Mouse (Mus musculus) neural tube, embryonic 14.5 days (tissue): ENCODE data around the gene Npas2. TPM values are rescaled to one million over a fixed set of nuclear protein-coding genes. Genes with fewer than 3 reads are reported as not detected.

Source experiments
- ATAC-seq: fragments of 200-750 bp; cut with Nextera tagmentation; 2 replicates; pipeline ENCODE4 v1.8.0; 2017; ENCODE audit warnings: low read depth, mild to moderate bottlenecking, moderate TSS enrichment, moderate library complexity
- H3K27ac ChIP-seq: fragments of 300-500 bp; sonication (generic); 2 replicates; pipeline ENCODE4 v1.5.1; 2014; ENCODE audit warnings: low read depth, mild to moderate bottlenecking, control low read depth, low read length, moderate library complexity, mixed read lengths
- H3K27me3 ChIP-seq: fragments of 300-500 bp; sonication (generic); 2 replicates; pipeline ENCODE4 v1.6.1; 2014; ENCODE audit warnings: low read length; ENCODE audit not compliant: control insufficient read depth, insufficient read depth
- H3K36me3 ChIP-seq: fragments of 300-500 bp; sonication (generic); 2 replicates; pipeline ENCODE4 v1.6.1; 2014; ENCODE audit warnings: low read length, mixed read lengths; ENCODE audit not compliant: control insufficient read depth, insufficient read depth
- H3K4me1 ChIP-seq: fragments of 300-500 bp; sonication (generic); 2 replicates; pipeline ENCODE4 v1.6.1; 2014; ENCODE audit warnings: low read length; ENCODE audit not compliant: control insufficient read depth, insufficient read depth
- H3K4me2 ChIP-seq: fragments of 300-500 bp; sonication (generic); 2 replicates; pipeline ENCODE4 v1.6.1; 2014; ENCODE audit warnings: mild to moderate bottlenecking, low read depth, low read length, control low read depth
- H3K4me3 ChIP-seq: fragments of 300-500 bp; sonication (generic); 2 replicates; pipeline ENCODE4 v1.5.1; 2014; ENCODE audit warnings: low read depth, low read length, control low read depth, mixed read lengths
- H3K9ac ChIP-seq: fragments of 300-500 bp; sonication (generic); replicated peaks from 2 replicates; pipeline ENCODE4 v1.6.1; 2014; ENCODE audit warnings: low read depth, mild to moderate bottlenecking, control low read depth, low read length, mixed read lengths
- H3K9me3 ChIP-seq: fragments of 300-500 bp; sonication (generic); 2 replicates; pipeline ENCODE4 v1.6.1; 2016; ENCODE audit warnings: low read length; ENCODE audit not compliant: control insufficient read depth
- WGBS: fragments of 180-500 bp; shearing (Covaris S2); extraction: QIAGEN DNeasy Blood & Tissue Kit; methylation state at CpG from one replicate; pipeline ENCODE4 v1.1.7; 2014; 5-methylcytosine and 5-hydroxymethylcytosine counted together
- polyA plus RNA-seq: library from polyadenylated mRNA; unstranded; fragments of >200 nt; fragmentation: Nextera tagmentation; extraction: Ambion mirVana; gene quantifications from 2 replicates; pipeline ENCODE4 v1.2.1, GENCODE M21; 2014

Gene Npas2
- polyA plus RNA-seq, 1 experiment from 2014 or later: 1.8 TPM

- no peaks in the 10 kb centered on the region for H3K9me3 ChIP-seq
- H3K4me1 ChIP-seq: no peaks in the 10 kb centered on the region
- H3K9ac ChIP-seq: no peak overlapping the region
- WGBS: 88% methylated on average over 9 of the region's 9 CpGs
- H3K36me3 ChIP-seq: no peaks in the 10 kb centered on the region
- H3K27me3 ChIP-seq: no peaks in the 10 kb centered on the region
- no peak overlapping the region for H3K4me3 ChIP-seq
- no peak overlapping the region for H3K4me2 ChIP-seq
- no peak for ATAC-seq
- H3K27ac ChIP-seq: no peak overlapping the region
Measured at GRCm38 (mm10) chr1:39381017-39381416, 187.5 kb downstream of the Npas2 start.

GRCm38 (mm10) chr1:39384914-39385313 lies 191.4 kb downstream of the Npas2 start:
- no peaks in the 10 kb centered on the region for H3K27me3 ChIP-seq
- no peak overlapping the region for H3K9ac ChIP-seq
- WGBS: 92% methylated on average over 9 of the region's 9 CpGs
- H3K27ac ChIP-seq: no peak overlapping the region
- H3K9me3 ChIP-seq: no peaks in the 10 kb centered on the region
- no peak overlapping the region for H3K4me2 ChIP-seq
- no peaks in the 10 kb centered on the region for H3K4me1 ChIP-seq
- H3K36me3 ChIP-seq: no peaks in the 10 kb centered on the region
- no peak overlapping the region for H3K4me3 ChIP-seq
- no peak for ATAC-seq

- Histone ChIP-seq H3K27me3 (no peaks in the 10 kb centered on the region), H3K9ac (no peak overlapping the region)
- 74% methylated on average over 3 of the region's 3 CpGs for whole genome bisulfite sequencing
Measured at GRCm38 (mm10) chr1:39386456-39386855, 192.9 kb downstream of the Npas2 start.

GRCm38 (mm10) chr1:39387497-39387896 lies 194.0 kb downstream of the Npas2 start:
- Histone ChIP-seq H3K4me2 (no peak overlapping the region), H3K9ac (no peak overlapping the region), H3K27ac (no peak overlapping the region), H3K36me3 (no peaks in the 10 kb centered on the region), H3K4me3 (no peak overlapping the region), H3K9me3 (no peaks in the 10 kb centered on the region), H3K27me3 (no peaks in the 10 kb centered on the region), H3K4me1 (no peaks in the 10 kb centered on the region)
- ATAC-seq: no peak
- WGBS: 88% methylated on average over 4 of the region's 4 CpGs

More at GRCm38 (mm10) chr1:39386456-39386855, 192.9 kb downstream of the Npas2 start:
- H3K36me3 ChIP-seq: no peaks in the 10 kb centered on the region
- H3K4me1 ChIP-seq: no peaks in the 10 kb centered on the region
- no peak overlapping the region for H3K4me2 ChIP-seq
- no peaks in the 10 kb centered on the region for H3K9me3 ChIP-seq
- no peak overlapping the region for H3K27ac ChIP-seq
- H3K4me3 ChIP-seq: no peak overlapping the region
- ATAC-seq: no peak

- H3K27me3 ChIP-seq: no peaks in the 10 kb centered on the region
- WGBS: 81% methylated on average over 2 of the region's 2 CpGs
- no peaks in the 10 kb centered on the region for H3K36me3 ChIP-seq
- no peak overlapping the region for H3K4me2 ChIP-seq
- H3K9ac ChIP-seq: no peak overlapping the region
- no peaks in the 10 kb centered on the region for H3K9me3 ChIP-seq
- no peak for ATAC-seq
- no peak overlapping the region for H3K27ac ChIP-seq
- H3K4me3 ChIP-seq: no peak overlapping the region
- H3K4me1 ChIP-seq: no peaks in the 10 kb centered on the region
Measured at GRCm38 (mm10) chr1:39388163-39388562, 194.6 kb downstream of the Npas2 start.

DNA sequence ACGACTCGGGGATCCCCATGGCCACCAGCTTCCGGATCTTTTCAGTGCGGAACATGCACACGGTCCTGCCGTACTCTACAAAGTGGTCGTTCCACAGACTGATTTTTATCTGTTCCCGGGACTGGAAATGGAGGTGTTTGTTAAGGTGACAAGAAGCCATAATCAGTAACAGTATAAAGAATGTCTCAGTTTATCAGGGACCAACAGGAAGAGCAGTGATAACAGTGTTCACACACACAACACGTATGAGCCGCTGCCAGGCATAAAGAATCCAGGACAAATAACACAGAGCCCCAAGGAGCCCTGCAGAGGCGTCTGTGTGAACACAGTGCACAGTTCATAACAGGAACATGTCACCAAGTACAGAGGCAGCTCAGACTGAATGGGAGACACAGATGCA lies 195.8 kb downstream of the Npas2 start:
- Histone ChIP-seq H3K36me3 (no peaks in the 10 kb centered on the region), H3K27me3 (no peaks in the 10 kb centered on the region), H3K4me2 (no peak overlapping the region), H3K4me3 (no peak overlapping the region), H3K4me1 (no peaks in the 10 kb centered on the region), H3K27ac (no peak overlapping the region), H3K9ac (no peak overlapping the region), H3K9me3 (no peaks in the 10 kb centered on the region)
- no peak for ATAC-seq
- WGBS: 95% methylated on average over 11 of the region's 11 CpGs

DNA sequence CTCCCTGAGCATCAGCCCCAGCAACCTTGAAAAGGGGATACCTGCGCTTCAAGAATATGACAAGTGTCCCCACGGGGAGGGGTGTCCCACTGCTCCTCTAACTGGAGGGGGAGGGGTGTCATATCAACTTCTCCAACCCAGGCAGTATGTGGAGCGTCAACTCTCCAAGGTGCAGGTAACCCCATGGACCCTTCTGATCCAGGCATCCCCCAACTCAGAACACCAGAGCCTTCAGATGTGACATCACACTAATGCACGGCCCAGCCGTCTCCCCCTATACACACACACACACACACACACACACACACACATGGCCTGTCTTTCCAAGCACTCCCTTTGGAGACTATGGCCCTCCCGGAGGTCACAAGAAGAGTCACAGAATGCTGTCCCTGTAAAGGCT lies 198.1 kb downstream of the Npas2 start:
- no peak overlapping the region for H3K27ac ChIP-seq
- no peaks in the 10 kb centered on the region for H3K4me1 ChIP-seq
- H3K36me3 ChIP-seq: no peaks in the 10 kb centered on the region
- H3K4me3 ChIP-seq: no peak overlapping the region
- no peak overlapping the region for H3K4me2 ChIP-seq
- no peak overlapping the region for H3K9ac ChIP-seq
- no peaks in the 10 kb centered on the region for H3K9me3 ChIP-seq
- WGBS: 94% methylated on average over 6 of the region's 6 CpGs
- peak; percentile 41; the same call in 1 of the 2 replicates for ATAC-seq
- no peaks in the 10 kb centered on the region for H3K27me3 ChIP-seq

- 64% methylated on average over 3 of the region's 3 CpGs for WGBS
- ATAC-seq: peak; percentile 54; the same call in 1 of the 2 replicates
- H3K9ac ChIP-seq: no peak overlapping the region
- H3K27ac ChIP-seq: no peak overlapping the region
- H3K4me1 ChIP-seq: no peaks in the 10 kb centered on the region
- H3K36me3 ChIP-seq: no peaks in the 10 kb centered on the region
- H3K4me2 ChIP-seq: no peak overlapping the region
- H3K27me3 ChIP-seq: no peaks in the 10 kb centered on the region
- H3K9me3 ChIP-seq: no peaks in the 10 kb centered on the region
- no peak overlapping the region for H3K4me3 ChIP-seq
Measured at GRCm38 (mm10) chr1:39392189-39392588, 198.7 kb downstream of the Npas2 start.

- no peak overlapping the region for H3K9ac ChIP-seq
- H3K4me3 ChIP-seq: no peak overlapping the region
- WGBS: 86% methylated on average over 8 of the region's 8 CpGs
- H3K9me3 ChIP-seq: no peaks in the 10 kb centered on the region
- no peak overlapping the region for H3K27ac ChIP-seq
- ATAC-seq: no peak
- no peaks in the 10 kb centered on the region for H3K27me3 ChIP-seq
- no peaks in the 10 kb centered on the region for H3K36me3 ChIP-seq
- no peak overlapping the region for H3K4me2 ChIP-seq
- no peaks in the 10 kb centered on the region for H3K4me1 ChIP-seq
Measured at GRCm38 (mm10) chr1:39393217-39393867, 199.8 kb downstream of the Npas2 start.
